Mouse (Mus musculus) layer of hippocampus, postnatal 25 days (tissue): ENCODE measurements at regions not wholly inside any gene's neighbourhood (a gene's known extent, or its start where the extent isn't known, plus 50 kb on each side); places are given as distances from the start of the nearest gene placed in this dataset.
A peak's percentile ranks its signal among the peaks of the same experiment; 100 is the strongest.

Source experiments
- DNase-seq, 2 experiments: peaks; one replicate each; pipeline ENCODE4 v3.0.0; 2022; ENCODE audit warnings: mixed read lengths in 2 of 2, low spot score in 1 of 2; ENCODE audit errors: extremely low spot score in 1 of 2

- DNase-seq, result no peak
These were observed 339.7 kb downstream of the Elavl2 start for GRCm38 (mm10) chr4:91060933-91061332.

GRCm38 (mm10) chr4:91051913-91052312 is 348.7 kb downstream of the Elavl2 start:
- DNase-seq, result no peak

- no peak for DNase-seq
These were observed 371.1 kb downstream of the Elavl2 start for GRCm38 (mm10) chr4:91029462-91029861.

- DNase-seq, result no peak
These were observed 372.5 kb downstream of the Elavl2 start for GRCm38 (mm10) chr4:91028013-91028626.

GRCm38 (mm10) chr4:90996388-90997092 is 404.0 kb downstream of the Elavl2 start:
- no peak for DNase-seq

- no peak for DNase-seq
These were observed 435.9 kb downstream of the Elavl2 start for GRCm38 (mm10) chr4:90964658-90965057.

GRCm38 (mm10) chr4:90943687-90944385 is 456.7 kb downstream of the Elavl2 start:
- DNase-seq, result no peak

GRCm38 (mm10) chr4:90917312-90918107 is 483.1 kb downstream of the Elavl2 start:
- DNase-seq, result peak; percentile 8 to 10

GRCm38 (mm10) chr4:90906311-90906710 is 494.3 kb downstream of the Elavl2 start:
- DNase-seq, result no peak

- no peak for DNase-seq
These were observed 532.4 kb downstream of the Elavl2 start for GRCm38 (mm10) chr4:90868209-90868608.

GRCm38 (mm10) chr4:90860854-90861253 is 539.7 kb downstream of the Elavl2 start:
- DNase-seq, result peak in 1 of 2 experiments; percentile 42

- DNase-seq, result no peak
These were observed 560.8 kb downstream of the Elavl2 start for GRCm38 (mm10) chr4:90839804-90840203.

GRCm38 (mm10) chr4:90799078-90799477 is 580.5 kb downstream of the Zfp352 start:
- no peak for DNase-seq

GRCm38 (mm10) chr4:90798637-90799036 is 580.0 kb downstream of the Zfp352 start:
- no peak for DNase-seq

- DNase-seq, result peak in 1 of 2 experiments; percentile 7
These were observed 578.9 kb downstream of the Zfp352 start for GRCm38 (mm10) chr4:90797472-90797871.
